Mouse (Mus musculus) Patski (cell line): ENCODE results near the gene Rasa4. TPM values are rescaled to one million over a fixed set of nuclear protein-coding genes. Genes with fewer than 3 reads are reported as not detected.
"Not testable (repeated sequence)": the region's sequence is repeated elsewhere in the genome, so short reads cannot be mapped to it uniquely, and the experiment has no call there.

Experiments
- ATAC-seq: fragments of 100-300 bp; one replicate; pipeline ENCODE4 v1.8.0; 2021
- CTCF ChIA-PET: fragments of 350-600 bp; sonication (Branson Sonifier 250); formaldehyde crosslinking; loops from one replicate; lab custom pipeline; 2022; ENCODE audit warnings: inconsistent platforms; lab: Charles Lee
- POLR2A ChIA-PET: fragments of 350-600 bp; sonication (Branson Sonifier 250); formaldehyde crosslinking; loops from one replicate; lab custom pipeline; 2022; ENCODE audit warnings: antibody characterized with exemption, inconsistent platforms; lab: Charles Lee
- DNase-seq: peaks from one replicate; pipeline ENCODE4 v3.0.0-alpha.2; 2011; ENCODE audit warnings: low read depth, low spot score
- H3K27me3 ChIP-seq: fragments of 371-371 bp; one replicate; pipeline ENCODE4 v1.5.1; 2021
- CTCF ChIP-seq: fragments of 100-300 bp; IDR thresholded peaks from one replicate; pipeline ENCODE4 v1.5.1; 2021
- in situ Hi-C: fragments of 300-500 bp; cut with MboI; formaldehyde crosslinking; loops from 3 replicates; pipeline ENCODE4 v1.11.1; 2018; ENCODE audit warnings: low pct_unique_long_range_greater_than_20kb, mixed read lengths
- polyA plus RNA-seq: library from polyadenylated mRNA; unstranded; gene quantifications from one replicate; pipeline ENCODE4 v1.2.3, GENCODE M21; 2021

The Rasa4 gene
- polyA plus RNA-seq, 1 experiment from 2014 or later = 8.7 TPM

- in situ Hi-C loops = no loop called here
- TF ChIP-seq CTCF = no peak
- ChIA-PET POLR2A (no interaction called here), CTCF (interaction anchor here (0.9 to 4.7 kb wide), 2 partner anchors 9 to 12 kb away, joined by 3 to 18 read pairs; partner anchors contain the start of gene Polr2j)
- no peak for DNase-seq
- H3K27me3 ChIP-seq = no peaks in the 10 kb centered on the region
- ATAC-seq = no peak
These were observed 20.8 kb downstream of the Rasa4 start for GRCm38 (mm10) chr5:136104511-136104910.

- CTCF ChIA-PET = no interaction called here
- no peaks in the 10 kb centered on the region for H3K27me3 ChIP-seq
- in situ Hi-C loops = no loop called here
- POLR2A ChIA-PET = no interaction called here
- DNase-seq (no peak), ATAC-seq (no peak)
- no peak for TF ChIP-seq CTCF
These were observed 24.8 kb downstream of the Rasa4 start for GRCm38 (mm10) chr5:136108486-136108885.

GRCm38 (mm10) chr5:136109042-136109441 is 25.3 kb downstream of the Rasa4 start:
- DNase-seq (no peak), ATAC-seq (no peak)
- ChIA-PET CTCF (no interaction called here), POLR2A (no interaction called here)
- TF ChIP-seq CTCF = no peak
- in situ Hi-C loops = no loop called here
- H3K27me3 ChIP-seq = no peaks in the 10 kb centered on the region

- ATAC-seq, H3K27me3 ChIP-seq, POLR2A ChIA-PET, DNase-seq, in situ Hi-C loops: not testable (repeated sequence)
- CTCF ChIA-PET = interaction anchor here (1.0 kb wide), 1 partner anchor 13 kb away, joined by 3 read pairs; no protein-coding TSS in a partner anchor
These were observed 29.8 kb downstream of the Rasa4 start for GRCm38 (mm10) chr5:136113546-136113945.

GRCm38 (mm10) chr5:136115891-136116783 is 32.4 kb downstream of the Rasa4 start, which contains the start of gene Polr2j:
Gene Polr2j (plus strand): TSS chr5:136116631.
- no peaks in the 10 kb centered on the region for H3K27me3 ChIP-seq
- no peak for TF ChIP-seq CTCF
- POLR2A ChIA-PET = interaction anchor here (0.6 to 0.9 kb wide), 4 partner anchors 17 to 182 kb away, joined by 3 read pairs; partner anchors contain the start of gene Ywhag

GRCm38 (mm10) chr5:136116784-136117112 is 33.0 kb downstream of the Rasa4 start:
- H3K27me3 ChIP-seq = no peaks in the 10 kb centered on the region
- DNase-seq = no peak
- TF ChIP-seq CTCF = no peak
- CTCF ChIA-PET = interaction anchor here (1.0 to 2.5 kb wide), 4 partner anchors 12 to 52 kb away, joined by 3 to 18 read pairs (median 4); no protein-coding TSS in a partner anchor
- in situ Hi-C loops = no loop called here
- peak; percentile 19 for ATAC-seq
- POLR2A ChIA-PET = interaction anchor here (0.7 to 0.9 kb wide), 2 partner anchors 17 to 18 kb away, joined by 3 read pairs; no protein-coding TSS in a partner anchor

More at GRCm38 (mm10) chr5:136115891-136116783, 32.4 kb downstream of the Rasa4 start, which contains the start of gene Polr2j:
- ATAC-seq = peak; percentile 81
- in situ Hi-C loops = no loop called here
- peak; percentile 81 for DNase-seq
- CTCF ChIA-PET = interaction anchor here (0.6 to 2.5 kb wide), 5 partner anchors 11 to 53 kb away, joined by 3 to 18 read pairs (median 3); no protein-coding TSS in a partner anchor

- no peak for TF ChIP-seq CTCF
- POLR2A ChIA-PET = interaction anchor here (0.6 kb wide), 1 partner anchor 141 kb away, joined by 3 read pairs; no protein-coding TSS in a partner anchor
- ATAC-seq = no peak
- H3K27me3 ChIP-seq = no peaks in the 10 kb centered on the region
- in situ Hi-C loops = no loop called here
- CTCF ChIA-PET = no interaction called here
- DNase-seq = no peak
These were observed 38.4 kb downstream of the Rasa4 start for GRCm38 (mm10) chr5:136122165-136122564.

GRCm38 (mm10) chr5:136135571-136136291 is 52.0 kb downstream of the Rasa4 start, which contains the start of the genes Lrwd1 and Alkbh4:
Gene Lrwd1 (minus strand): TSS chr5:136136074.
Gene Alkbh4 (plus strand): TSS chr5:136136146.
- ChIA-PET POLR2A (interaction anchor here (0.7 to 1.4 kb wide), 3 partner anchors 10 to 53 kb away, joined by 3 read pairs; no protein-coding TSS in a partner anchor), CTCF (interaction anchor here (0.7 to 1.3 kb wide), 2 partner anchors 52 to 57 kb away, joined by 3 read pairs; no protein-coding TSS in a partner anchor)
- TF ChIP-seq CTCF = no peak
- DNase-seq (peak; percentile 83), ATAC-seq (peak; percentile 83)
- H3K27me3 ChIP-seq = no peaks in the 10 kb centered on the region
- in situ Hi-C loops = loop anchor here (5.0 kb wide), 1 partner anchor 52 kb away; no protein-coding TSS in a partner anchor

- no peak for TF ChIP-seq CTCF
- peak; percentile 10 for ATAC-seq
- DNase-seq = no peak
- H3K27me3 ChIP-seq = no peaks in the 10 kb centered on the region
- CTCF ChIA-PET = interaction anchor here (0.7 to 1.3 kb wide), 4 partner anchors 32 to 57 kb away, joined by 3 to 4 read pairs (median 3); no protein-coding TSS in a partner anchor
- POLR2A ChIA-PET = interaction anchor here (0.7 to 1.4 kb wide), 4 partner anchors 9 to 54 kb away, joined by 3 read pairs; no protein-coding TSS in a partner anchor
- in situ Hi-C loops = loop anchor here (5.0 kb wide), 1 partner anchor 51 kb away; no protein-coding TSS in a partner anchor
These were observed 52.7 kb downstream of the Rasa4 start for GRCm38 (mm10) chr5:136136292-136136990.
